Mouse (Mus musculus) left cerebral cortex, postnatal 10 days (tissue): ENCODE measurements around the gene Ints11. TPM values are rescaled to one million over a fixed set of nuclear protein-coding genes. Genes with fewer than 3 reads are reported as not detected.

ENCODE experiments used
- DNase-seq, 2 experiments: peaks; one replicate each; pipeline ENCODE4 v3.0.0; 2021 to 2022; ENCODE audit warnings: low spot score in 2 of 2, mixed read lengths in 1 of 2; ENCODE audit errors: extremely low spot score in 1 of 2
- intact Hi-C: fragments of 180-260 bp; cut with DNase I; formaldehyde crosslinking; loops from one replicate; pipeline ENCODE4 v1.15.1; 2025
- total RNA-seq, 2 experiments: library from RNA; stranded (reverse); gene quantifications; 2 replicates each; pipeline ENCODE4 v1.2.3; 2021

Ints11 gene
- total RNA-seq, 2 experiments from 2014 or later: 38.3 to 39.8 TPM

DNA sequence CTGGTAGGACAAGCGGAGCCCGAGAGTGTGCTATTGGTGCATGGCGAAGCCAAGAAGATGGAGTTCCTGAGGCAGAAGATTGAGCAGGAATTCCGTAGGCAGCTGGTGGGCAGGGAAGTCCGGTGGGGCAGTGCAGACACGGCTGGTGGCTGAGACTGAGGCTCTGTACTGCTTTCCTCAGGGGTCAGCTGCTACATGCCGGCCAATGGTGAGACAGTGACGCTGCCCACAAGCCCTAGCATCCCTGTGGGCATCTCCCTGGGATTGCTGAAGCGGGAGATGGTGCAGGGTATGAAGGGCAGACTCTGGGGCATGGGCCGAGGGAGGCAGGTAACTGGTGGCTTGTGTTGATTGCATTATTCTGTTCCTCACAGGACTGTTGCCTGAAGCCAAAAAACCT, 18.3 kb downstream of the Ints11 start:
- DNase-seq: no peak
- intact Hi-C loops: no loop called here

DNA sequence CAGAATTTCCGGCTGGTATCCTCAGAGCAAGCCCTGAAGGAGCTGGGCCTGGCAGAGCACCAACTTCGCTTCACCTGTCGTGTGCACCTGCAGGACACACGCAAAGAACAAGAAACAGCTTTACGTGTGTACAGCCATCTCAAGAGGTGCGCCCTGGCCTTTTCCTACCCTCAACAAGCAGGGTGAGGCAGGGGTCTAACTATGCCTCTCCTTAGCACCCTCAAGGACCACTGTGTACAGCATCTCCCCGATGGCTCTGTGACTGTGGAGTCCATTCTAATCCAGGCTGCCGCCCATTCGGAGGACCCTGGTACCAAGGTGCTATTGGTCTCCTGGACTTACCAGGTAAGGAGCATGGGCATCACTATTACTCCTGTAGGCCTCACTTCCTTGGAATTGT, 18.8 kb downstream of the Ints11 start:
- DNase-seq: no peak
- intact Hi-C loops: no loop called here

DNA sequence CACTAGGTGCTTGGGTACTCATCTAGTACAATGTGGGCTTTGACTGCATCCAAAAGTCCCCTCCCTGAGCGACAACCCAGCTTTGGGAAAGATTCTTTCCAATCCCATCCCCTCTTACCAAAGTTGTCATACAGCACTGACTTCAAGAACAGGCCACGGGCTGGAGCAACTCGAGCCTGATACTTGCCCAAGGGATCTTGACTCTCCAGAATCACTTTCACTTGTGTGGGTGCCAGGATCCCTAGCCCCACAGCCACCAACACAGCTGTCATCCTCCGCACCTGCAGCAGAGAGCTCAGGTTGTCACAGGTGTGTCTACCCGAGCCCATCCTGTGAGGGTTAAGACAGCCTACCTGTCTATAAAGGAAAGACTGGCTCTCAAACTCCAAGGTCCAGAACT, 20.0 kb downstream of the Ints11 start:
- no peak for DNase-seq
- intact Hi-C loops: no loop called here

DNA sequence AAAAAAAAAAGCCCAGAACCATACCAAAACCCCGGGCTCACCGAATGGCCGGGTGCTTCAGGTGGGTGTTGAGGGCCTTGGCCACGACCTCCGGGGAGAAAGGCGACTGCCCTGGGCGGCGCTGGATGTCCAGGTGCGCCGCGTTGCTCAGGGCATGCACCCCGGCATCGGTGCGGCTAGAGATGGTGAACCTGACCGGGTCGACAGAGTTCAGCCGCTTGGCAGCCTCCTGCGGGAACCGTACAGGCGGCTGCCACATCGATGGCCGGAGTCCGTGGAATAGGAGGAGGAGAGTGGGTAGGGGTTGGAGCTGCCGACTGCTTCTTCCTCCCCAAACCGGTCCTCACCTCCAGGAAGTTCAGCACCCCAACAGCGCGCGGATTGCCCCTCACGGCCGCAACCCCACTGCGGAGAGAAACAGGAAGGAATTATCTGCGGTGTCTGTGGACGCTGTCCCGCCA, 21.7 kb downstream of the Ints11 start:
- intact Hi-C loops: no loop called here
- peak in 1 of 2 experiments; percentile 59 for DNase-seq

DNA sequence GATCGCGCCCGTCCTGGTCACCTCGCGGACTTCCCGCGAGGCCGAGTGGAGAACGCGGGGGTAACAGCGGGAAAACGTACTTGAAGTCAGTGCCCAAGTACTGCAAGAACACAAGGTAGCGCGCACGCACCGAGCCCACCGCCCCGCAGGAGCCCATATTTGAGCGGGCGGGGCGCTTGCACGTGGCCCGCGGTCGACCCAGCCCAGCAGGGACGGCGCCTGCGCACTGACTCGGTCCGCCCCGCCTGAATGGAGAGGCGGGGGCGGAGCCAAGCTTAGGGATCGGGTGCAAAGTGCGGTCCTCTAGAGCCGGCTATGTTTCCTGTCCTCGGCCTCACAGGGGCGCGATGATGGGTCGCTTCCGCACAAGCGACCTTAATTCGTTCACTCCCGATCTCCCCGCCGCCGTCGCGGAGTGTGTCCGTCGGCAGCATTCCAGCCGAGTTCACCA, 22.2 kb downstream of the Ints11 start, which contains the start of the genes Pusl1 and Acap3:
Gene Pusl1 (minus strand): TSS at position 231 of the 451 bp plus-strand sequence.
Gene Acap3 (plus strand): TSS at position 272 of the 451 bp plus-strand sequence.
- peak; percentile 94 to 99 for DNase-seq
- intact Hi-C loops: no loop called here

DNA sequence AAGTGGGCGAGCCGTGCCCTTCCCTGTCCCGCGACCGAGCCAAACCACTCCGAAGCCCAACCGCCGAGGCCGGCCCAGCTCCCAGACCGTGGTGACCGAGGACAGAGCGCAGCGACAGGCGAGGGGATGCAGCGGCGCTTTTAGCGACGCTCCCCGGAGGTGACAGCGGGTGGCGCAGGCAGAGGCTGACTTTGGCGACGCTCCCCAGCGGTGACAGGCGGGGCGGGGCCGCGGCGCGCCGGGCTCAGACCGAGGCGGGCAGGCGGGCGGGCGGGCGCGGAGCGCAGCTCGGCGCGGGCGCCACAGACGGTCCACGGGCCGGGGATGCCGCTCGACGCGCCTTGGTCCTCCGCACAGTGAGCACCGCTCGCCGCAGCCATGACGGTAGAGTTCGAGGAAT, 22.7 kb downstream of the Ints11 start:
- intact Hi-C loops: no loop called here
- DNase-seq: peak; percentile 68 to 93

DNA sequence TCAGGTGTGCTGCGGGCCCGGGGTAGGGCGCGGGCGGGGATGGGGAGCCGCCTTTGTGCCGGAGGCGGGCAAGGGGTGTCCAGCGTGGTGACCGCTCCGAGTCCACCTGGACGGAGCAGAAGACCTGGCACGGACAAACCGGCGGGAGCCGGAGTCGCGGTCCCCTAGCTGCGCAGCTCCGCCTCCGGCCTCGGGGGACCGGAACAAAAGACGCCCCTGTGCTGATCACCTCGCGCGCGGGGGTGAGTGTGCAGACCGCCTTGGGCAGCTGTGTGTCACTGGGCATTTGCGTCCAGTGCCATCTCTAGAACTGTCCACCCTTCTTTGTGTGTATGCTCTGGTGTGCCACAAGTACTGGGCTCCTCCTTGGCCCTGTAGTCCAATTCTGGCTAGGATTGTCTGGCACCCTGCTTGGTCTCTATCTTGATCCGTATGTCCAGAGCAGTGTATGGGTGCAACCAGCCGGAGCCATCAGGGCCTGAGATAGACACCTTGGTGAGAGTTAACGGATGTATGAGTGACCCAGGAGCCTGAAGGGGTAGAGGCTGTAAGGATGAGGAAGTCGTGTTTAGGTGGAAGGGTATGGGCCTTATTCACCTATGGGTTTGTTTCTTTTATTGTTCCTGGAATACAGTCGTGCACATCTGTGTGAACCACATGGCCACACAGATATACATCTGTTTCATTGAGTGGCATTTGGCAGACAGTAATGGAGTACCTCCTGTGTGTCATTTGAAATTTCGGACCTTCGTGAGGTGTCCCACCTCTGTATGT, 23.3 kb downstream of the Ints11 start:
- DNase-seq: peak in 1 of 2 experiments; percentile 75
- intact Hi-C loops: no loop called here

DNA sequence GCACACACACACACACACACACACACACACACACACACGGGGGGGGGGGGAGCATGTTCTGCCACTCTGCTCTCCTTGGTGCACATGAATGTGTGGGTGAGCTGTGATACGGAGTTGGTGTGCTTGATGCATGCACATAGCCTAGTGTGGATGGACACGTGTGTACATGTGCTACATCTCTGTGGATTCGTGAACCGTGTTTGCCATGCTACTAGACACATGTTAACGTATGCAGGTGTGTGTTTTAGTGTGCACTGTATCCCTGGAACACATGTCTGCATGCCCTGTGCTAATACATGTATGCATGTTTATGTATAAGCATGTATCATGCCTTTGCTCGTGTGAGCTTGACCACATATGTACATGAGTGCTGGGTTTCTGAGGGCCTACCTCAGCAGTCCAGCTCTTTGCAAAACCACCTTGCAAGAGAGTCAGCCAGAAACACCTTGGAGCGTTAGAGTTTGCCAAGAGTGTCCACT, 23.9 kb downstream of the Ints11 start:
- no peak for DNase-seq
- intact Hi-C loops: no loop called here

DNA sequence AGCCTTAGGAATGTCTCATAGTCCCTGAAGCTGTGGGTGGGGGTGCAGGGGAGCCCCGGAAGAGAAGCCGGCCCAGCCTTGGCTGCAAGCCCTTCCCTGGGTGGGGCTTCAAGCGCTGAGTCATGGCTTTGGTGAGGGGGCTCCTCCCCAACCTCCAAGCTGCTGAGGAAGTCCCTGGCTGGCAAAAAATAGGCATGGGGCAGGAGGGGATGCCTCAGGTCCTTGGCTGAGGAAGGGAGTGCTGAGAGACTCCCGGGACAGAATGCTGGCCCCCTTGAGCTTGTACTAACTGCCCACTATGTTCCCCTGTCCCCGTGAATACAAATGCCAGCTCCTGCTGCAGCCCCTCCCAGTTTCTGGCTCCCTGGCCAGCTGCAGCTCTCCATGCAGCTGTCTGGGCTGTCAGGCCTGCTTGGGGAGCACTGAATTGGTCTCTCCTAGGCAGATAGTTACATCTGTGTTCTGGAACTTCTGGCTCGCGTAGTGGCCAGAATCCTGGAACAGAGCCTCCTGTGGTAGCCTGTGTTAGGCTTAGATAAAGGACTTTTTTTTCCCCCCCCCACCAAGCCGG, 25.1 kb downstream of the Ints11 start:
- DNase-seq: peak; percentile 67 to 88
- intact Hi-C loops: no loop called here

DNA sequence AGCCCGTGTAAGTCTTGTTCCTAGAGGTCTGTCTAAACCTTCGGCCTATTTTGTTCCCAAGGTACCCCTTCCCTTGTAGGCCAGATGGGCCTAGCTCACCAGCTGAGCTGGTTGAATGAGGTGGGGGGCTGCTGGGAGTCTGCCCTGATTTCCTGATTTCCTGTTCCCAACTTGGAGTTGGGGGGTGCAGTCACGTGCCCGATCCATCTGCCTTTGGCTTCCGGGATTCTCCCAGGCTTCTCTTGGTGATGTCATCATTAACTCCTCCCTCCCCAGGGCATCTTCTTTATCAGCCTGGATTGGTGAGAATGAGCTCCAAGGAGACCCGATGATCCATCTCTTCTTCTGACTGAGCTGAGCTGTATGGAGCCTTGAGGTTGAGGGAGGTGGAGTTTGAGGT, 25.9 kb downstream of the Ints11 start:
- DNase-seq: peak; percentile 84 to 89
- intact Hi-C loops: no loop called here

DNA sequence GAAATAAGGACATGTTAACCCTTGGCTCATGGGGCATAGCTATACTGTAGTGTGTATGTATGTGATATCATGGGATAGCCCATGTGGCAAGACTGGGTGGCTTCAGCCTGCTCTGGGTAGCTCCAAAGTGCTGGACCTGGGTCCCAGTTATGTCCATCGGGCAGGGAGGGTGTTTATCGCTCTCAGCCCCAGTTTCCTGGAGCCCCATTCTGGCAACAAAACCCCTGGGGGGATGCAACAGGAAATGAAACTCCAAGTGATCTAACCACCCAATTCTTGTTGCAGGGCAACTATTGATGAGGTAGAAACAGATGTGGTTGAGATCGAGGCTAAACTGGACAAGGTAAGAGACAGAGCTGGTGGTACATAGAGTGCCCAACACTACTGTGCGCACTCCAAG, 26.5 kb downstream of the Ints11 start:
- intact Hi-C loops: no loop called here
- no peak for DNase-seq

DNA sequence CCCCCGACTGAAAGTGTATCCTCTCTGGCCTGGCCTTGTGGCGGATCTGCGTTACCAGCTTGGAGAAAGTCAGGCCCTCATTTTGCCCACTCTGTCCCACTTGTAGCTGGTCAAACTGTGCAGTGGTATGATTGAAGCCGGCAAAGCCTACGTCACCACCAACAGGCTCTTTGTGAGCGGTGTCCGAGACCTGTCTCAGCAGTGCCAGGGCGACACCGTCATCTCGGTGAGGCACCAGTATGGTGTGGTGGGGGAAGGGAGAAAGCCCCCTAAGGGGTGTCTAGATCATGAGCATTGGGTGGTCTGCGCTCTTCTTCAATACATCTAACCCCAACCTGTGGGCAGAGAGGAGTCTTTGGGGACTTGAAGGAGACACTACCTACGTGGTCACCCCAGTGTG, 27.1 kb downstream of the Ints11 start:
- DNase-seq: no peak
- intact Hi-C loops: no loop called here

DNA sequence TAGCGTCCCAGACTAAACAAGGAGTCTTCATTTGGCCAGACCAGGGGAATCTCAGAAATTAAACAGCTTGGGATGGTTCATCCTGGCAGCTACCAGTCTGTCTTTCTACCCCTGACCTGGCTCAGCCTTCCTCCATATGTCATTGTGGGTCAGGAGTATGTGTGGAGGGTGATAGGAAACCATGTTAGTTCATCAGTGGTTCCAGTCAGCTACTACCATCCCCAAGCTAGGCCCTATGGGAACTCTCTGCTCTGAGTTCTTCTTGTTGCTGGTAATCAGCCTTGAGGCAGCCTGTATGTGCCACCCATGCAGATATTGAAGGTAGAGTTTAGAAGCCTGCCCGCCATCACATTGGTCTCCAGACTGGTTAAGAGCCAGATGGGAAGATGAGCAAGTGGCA, 29.0 kb downstream of the Ints11 start:
- no peak for DNase-seq
- intact Hi-C loops: no loop called here

DNA sequence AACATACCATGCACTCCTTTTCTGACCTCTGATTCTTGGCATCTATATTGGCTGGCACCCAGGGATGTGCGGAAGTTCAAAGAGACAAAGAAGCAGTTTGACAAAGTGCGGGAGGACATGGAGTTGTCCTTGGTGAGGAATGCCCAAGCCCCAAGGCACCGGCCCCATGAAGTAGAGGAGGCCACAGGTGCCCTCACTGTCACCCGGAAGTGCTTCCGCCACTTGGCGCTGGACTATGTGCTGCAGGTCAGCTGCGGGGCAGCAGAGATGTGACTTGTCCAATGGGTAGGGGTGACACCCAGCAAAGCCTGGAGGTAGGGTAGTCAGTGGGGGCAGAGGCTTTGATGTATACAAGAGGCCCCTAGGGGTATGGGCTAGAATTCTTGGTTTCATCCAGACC, 30.0 kb downstream of the Ints11 start:
- DNase-seq: no peak
- intact Hi-C loops: no loop called here

DNA sequence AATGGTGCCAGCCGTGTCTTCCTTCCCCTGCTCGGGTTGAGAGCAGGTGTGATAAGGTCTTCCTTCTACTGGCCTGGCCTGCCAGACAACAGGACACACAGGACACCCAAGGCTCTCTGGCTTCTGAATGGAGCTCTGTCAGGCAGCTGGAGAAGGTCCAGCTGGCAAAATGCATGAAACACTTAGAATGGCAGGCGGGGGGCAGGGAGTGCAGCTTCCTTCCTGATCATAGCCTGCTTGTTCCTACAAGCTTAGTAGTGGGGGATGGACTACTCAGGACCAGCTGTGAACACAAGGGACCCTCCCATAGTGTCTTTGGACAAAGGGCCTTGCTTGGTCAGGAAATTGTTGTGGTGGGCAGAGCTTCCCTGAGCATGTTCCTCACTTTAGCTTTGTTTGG, 31.9 kb downstream of the Ints11 start:
- peak in 1 of 2 experiments; percentile 82 for DNase-seq
- intact Hi-C loops: no loop called here

DNA sequence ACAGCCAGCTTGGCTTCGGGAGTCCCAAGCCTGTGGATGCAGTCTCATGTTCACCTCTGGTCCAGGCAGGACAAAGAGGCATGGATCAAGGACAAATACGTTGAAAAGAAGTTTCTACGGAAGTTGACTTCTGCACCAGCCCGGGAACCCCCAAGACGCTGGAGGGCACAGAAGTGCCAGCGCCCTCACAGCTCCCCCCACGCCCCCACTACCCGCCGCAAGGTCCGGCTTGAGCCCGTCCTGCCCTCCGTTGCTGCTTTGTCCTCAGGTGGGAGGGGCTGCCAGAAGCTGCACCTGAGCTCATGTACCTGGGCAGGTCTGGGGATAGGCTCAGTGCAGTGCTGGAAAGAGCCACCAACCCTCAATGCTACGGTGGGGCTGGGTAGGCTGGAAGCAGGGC, 33.9 kb downstream of the Ints11 start:
- intact Hi-C loops: loop anchor here (2.0 kb wide), 1 partner anchor 40 kb away; the partner anchor contains the start of gene Ube2j2
- peak in 1 of 2 experiments; percentile 34 for DNase-seq

DNA sequence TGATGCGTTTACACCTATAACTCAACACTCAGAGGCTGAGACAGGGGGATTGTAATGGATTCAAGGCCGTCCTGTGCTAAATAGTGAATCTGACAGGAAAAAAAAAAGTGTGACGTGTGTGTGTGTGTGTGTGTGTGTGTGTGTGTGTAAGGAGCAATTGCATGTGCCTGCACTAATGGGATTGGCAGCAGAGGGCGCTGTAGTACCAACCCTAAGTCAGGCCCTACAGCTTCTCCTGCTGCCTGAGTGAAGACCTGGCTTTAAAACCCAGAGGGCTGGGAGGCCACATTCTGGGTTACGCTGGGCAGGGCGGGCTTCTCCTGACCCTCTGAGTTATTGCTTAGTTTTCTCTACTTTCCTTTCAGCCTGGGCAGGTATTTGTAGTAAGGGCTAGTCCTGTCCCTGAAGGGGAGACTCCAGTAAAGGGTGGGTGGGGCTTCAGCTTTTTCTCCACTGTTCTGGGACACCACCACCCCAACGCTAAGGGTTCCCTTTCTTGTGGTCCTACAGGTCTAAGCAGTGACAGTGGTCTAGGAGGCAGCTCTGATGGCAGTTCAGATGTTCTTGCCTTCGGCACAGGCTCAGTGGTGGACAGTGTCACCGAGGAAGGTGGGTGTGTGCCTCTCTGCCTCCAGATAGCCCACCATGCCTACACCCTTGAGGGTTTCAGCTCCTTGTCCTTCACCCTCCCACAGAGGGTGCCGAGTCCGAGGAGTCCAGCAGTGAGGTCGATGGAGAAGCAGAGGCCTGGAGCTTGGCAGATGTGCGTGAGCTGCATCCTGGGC, 35.2 kb downstream of the Ints11 start:
- intact Hi-C loops: no loop called here
- DNase-seq: peak in 1 of 2 experiments; percentile 71

DNA sequence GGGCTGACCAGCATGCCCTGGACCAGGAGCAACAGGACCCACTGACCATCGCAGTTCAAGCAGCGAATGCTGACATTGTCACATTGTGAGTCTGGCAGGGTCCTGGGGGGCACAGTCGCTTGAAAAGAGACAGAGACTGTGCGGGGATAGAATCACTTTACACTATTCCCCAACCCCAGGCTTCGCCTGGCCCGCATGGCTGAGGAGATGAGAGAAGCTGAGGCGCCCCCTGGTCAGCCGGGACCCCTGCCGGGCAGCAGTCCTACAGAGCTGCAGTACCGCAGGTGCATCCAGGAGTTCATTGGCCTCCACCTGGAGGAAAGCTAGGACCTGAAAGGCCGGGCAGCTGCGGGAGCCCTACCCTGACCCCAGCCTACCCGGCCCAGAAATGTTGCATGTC, 36.3 kb downstream of the Ints11 start:
- intact Hi-C loops: no loop called here
- peak in 1 of 2 experiments; percentile 24 for DNase-seq

DNA sequence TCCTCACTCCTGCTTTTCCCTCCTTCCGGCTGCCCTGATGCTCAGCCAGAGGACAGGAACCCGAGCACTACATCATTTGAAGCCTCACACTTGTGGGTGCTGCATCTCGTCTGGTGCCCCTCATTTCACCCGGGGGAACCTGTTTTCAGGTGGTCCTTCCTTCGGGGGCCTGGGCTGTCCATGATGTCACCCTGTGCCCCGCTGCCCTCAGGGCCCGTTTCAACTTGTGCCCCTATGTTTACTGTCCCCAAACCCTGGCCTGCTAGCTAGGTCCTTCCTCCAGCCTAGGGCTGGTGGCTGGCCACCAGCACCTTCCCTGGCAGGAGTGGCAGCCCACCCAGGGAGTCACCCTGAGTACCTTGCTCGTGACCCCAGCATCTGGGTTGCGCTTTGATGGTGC, 36.8 kb downstream of the Ints11 start:
- intact Hi-C loops: no loop called here
- peak in 1 of 2 experiments; percentile 20 for DNase-seq
